Mouse (Mus musculus): ENCODE measurements around the gene Il18. TPM values are rescaled to one million over a fixed set of nuclear protein-coding genes. Genes with fewer than 3 reads are reported as not detected.

Il18 gene
- polyA plus RNA-seq, 1 experiment = 13.0 TPM

- TF ChIP-seq POLR2A (IDR thresholded peaks at IDR 0.05; ENCODE audit: borderline replicate concordance, extremely low read depth, insufficient read depth, insufficient read length, poor library complexity, severe bottlenecking) (peak; percentile 94), CTCF (IDR thresholded peaks at IDR 0.05; ENCODE audit: borderline replicate concordance, extremely low read depth, insufficient read depth, insufficient read length) (peak; percentile 99)
- DNase-seq (ENCODE audit: low read depth) = peak; percentile 100
Observed at GRCm38 (mm10) chr9:50528293-50528892, 26.2 kb upstream of the Il18 start, which contains the start of gene Pts. TSS of gene Pts (minus strand) at chr9:50528724.

DNA sequence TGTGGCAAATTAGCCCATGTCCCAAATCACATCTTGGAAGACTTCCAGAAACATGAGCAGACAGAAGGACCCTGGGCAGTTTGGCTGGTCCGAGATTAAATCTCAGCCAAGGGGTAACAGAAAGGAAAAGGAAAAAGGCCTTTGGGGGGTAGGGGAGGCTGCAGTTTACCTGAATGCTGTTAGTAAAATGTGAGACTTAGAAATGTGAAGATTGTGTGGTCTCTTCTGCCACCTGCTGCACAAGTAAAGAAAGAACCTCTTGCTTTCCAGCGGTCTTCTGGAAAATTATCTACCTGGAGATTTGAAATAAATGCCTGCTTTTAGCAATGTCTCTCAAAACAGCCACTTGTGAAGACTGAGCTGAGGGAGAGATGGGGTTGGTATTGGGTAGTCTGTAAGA is 23.7 kb upstream of the Il18 start:
- peak; percentile 86 for DNase-seq (ENCODE audit: low read depth)
- TF ChIP-seq POLR2A (IDR thresholded peaks at IDR 0.05; ENCODE audit: borderline replicate concordance, extremely low read depth, insufficient read depth, insufficient read length, poor library complexity, severe bottlenecking) (no peak), CTCF (IDR thresholded peaks at IDR 0.05; ENCODE audit: borderline replicate concordance, extremely low read depth, insufficient read depth, insufficient read length) (peak; percentile 24; the same call in 1 of the 2 replicates)

DNA sequence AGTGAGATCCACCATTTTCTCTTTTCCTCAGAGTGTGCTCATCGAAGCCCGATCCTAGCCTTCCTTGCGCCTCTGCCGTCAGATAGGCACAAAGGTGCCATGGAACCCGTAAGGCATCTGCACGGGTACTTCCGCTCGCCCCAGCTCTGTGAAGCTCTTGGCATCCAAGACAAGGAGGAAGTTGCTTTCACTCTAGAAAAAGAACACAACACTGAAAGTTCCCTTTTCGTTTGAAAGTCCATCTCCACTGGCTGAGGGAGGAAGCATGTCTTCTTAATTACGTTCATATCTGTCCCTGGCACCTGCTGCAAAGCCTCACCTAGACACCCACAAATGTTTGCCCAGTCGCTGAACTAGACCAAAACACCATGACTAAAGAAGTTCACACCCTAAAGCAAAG is 21.3 kb upstream of the Il18 start:
- DNase-seq (ENCODE audit: low read depth) = no peak
- no peak for TF ChIP-seq POLR2A (IDR thresholded peaks at IDR 0.05; ENCODE audit: borderline replicate concordance, extremely low read depth, insufficient read depth, insufficient read length, poor library complexity, severe bottlenecking)
- TF ChIP-seq CTCF (IDR thresholded peaks at IDR 0.05; ENCODE audit: borderline replicate concordance, extremely low read depth, insufficient read depth, insufficient read length) = no peak

GRCm38 (mm10) chr9:50533791-50534190 is 20.8 kb upstream of the Il18 start:
- peak; percentile 8 for DNase-seq (ENCODE audit: low read depth)

DNA sequence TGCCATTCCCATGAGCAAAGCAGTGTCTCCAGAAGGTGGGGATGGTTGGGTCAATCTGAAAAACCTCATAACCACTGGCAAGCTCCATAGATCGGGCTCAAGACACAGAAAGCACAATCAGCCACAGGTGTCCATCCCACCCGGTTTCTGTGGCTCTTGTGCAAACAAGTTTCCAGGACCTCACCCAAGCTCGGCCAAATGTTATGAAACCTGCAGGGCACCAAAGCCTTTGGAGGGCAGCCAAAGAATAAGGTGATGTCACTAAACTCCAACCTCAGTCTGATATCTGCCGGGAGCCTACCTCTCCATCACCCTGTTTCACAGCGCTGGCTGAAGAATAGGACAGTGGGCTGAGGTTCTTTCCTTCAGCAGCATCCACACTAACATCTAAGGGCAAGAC is 18.7 kb upstream of the Il18 start:
- no peak for DNase-seq (ENCODE audit: low read depth)
- no peak for TF ChIP-seq POLR2A (IDR thresholded peaks at IDR 0.05; ENCODE audit: borderline replicate concordance, extremely low read depth, insufficient read depth, insufficient read length, poor library complexity, severe bottlenecking)
- TF ChIP-seq CTCF (IDR thresholded peaks at IDR 0.05; ENCODE audit: borderline replicate concordance, extremely low read depth, insufficient read depth, insufficient read length) = no peak

More at GRCm38 (mm10) chr9:50533791-50534190, 20.8 kb upstream of the Il18 start:
- TF ChIP-seq POLR2A (IDR thresholded peaks at IDR 0.05; ENCODE audit: borderline replicate concordance, extremely low read depth, insufficient read depth, insufficient read length, poor library complexity, severe bottlenecking) (no peak), CTCF (IDR thresholded peaks at IDR 0.05; ENCODE audit: borderline replicate concordance, extremely low read depth, insufficient read depth, insufficient read length) (no peak)

DNA sequence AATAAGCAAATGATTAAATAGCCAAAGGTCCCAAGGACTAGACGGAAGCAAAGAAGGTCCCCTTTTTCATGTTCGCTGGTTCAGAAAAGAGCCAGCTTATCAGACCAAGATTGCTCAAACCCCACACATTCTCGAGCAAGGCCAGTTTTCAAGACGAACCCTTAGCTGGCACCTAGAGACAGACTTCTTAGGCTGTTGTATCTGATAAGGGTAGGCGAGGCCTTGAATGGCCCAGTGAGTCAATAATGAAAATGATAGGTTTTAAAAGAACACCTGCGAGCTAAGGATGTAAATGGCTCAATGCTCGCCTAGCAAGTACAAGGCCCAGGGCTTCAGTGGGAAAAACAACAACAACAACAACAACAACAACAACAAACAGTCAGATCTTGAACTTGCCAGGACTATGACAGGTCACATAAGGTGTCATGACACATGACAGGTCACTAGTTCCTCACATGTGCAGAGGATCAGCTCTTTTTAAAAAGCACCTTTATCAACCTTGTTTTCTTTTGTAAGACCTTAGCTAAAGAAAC is 18.0 kb upstream of the Il18 start:
- no peak for TF ChIP-seq POLR2A (IDR thresholded peaks at IDR 0.05; ENCODE audit: borderline replicate concordance, extremely low read depth, insufficient read depth, insufficient read length, poor library complexity, severe bottlenecking)
- no peak for TF ChIP-seq CTCF (IDR thresholded peaks at IDR 0.05; ENCODE audit: borderline replicate concordance, extremely low read depth, insufficient read depth, insufficient read length)
- DNase-seq (ENCODE audit: low read depth) = no peak

DNA sequence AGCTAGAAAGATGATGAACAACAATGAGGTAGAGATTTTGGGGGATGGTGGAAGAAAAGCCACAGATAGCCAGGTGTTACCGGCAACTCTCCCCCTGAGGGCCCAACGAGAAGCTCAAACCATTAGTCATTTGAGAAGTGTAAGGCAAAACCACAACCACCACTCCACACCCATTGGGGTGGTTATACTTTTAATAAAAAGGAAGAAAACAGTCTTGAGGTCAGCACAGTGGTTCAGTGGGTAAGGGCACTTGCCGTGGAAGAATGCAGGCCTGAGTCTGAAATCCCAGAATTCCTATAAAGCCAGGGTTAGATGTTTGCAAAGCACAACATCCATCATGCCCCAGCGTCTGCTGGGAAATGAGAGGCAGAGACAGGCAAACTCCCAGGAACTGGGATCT is 17.3 kb upstream of the Il18 start:
- DNase-seq (ENCODE audit: low read depth) = no peak
- TF ChIP-seq CTCF (IDR thresholded peaks at IDR 0.05; ENCODE audit: borderline replicate concordance, extremely low read depth, insufficient read depth, insufficient read length) = no peak
- no peak for TF ChIP-seq POLR2A (IDR thresholded peaks at IDR 0.05; ENCODE audit: borderline replicate concordance, extremely low read depth, insufficient read depth, insufficient read length, poor library complexity, severe bottlenecking)

DNA sequence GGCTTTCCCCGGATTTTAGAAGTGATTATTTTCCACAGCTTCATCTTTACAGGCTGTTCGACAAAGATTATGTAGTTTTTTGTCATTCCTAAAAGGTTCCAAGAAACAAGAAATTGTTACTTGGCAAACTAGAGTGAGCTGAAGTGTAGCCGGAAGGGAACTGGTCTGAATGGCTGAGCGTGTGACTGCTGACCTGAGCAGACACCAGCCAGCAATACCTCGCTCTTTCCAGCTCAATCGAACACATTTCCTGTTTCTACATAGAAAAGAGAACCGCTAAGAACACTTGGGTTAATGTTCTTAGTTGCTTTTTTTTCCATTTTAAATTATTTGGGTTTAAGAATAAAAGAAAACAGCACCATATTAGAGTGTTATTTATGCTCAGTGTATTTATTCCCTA is 14.5 kb upstream of the Il18 start:
- peak; percentile 7 for DNase-seq (ENCODE audit: low read depth)
- TF ChIP-seq CTCF (IDR thresholded peaks at IDR 0.05; ENCODE audit: borderline replicate concordance, extremely low read depth, insufficient read depth, insufficient read length) (no peak), POLR2A (IDR thresholded peaks at IDR 0.05; ENCODE audit: borderline replicate concordance, extremely low read depth, insufficient read depth, insufficient read length, poor library complexity, severe bottlenecking) (no peak)

DNA sequence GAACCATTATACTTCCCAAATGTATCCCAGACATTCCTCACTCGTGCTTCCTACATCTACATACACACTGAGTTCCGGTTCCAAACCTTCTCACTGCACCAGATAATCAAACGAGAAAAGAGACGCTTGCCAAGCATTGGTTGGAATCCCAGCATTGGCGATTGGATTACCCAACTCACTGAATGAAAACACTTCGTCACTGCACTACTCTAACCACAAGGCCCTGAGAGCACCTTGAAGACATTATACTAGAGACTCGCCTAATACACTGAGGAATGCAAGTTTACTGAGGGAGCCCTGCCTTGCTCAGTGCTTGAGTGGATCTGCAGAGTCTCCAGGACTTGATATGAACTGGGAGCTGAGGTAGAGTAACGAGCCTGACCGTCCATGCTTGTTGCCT is 12.2 kb upstream of the Il18 start:
- DNase-seq (ENCODE audit: low read depth) = no peak
- no peak for TF ChIP-seq CTCF (IDR thresholded peaks at IDR 0.05; ENCODE audit: borderline replicate concordance, extremely low read depth, insufficient read depth, insufficient read length)
- no peak for TF ChIP-seq POLR2A (IDR thresholded peaks at IDR 0.05; ENCODE audit: borderline replicate concordance, extremely low read depth, insufficient read depth, insufficient read length, poor library complexity, severe bottlenecking)

GRCm38 (mm10) chr9:50547859-50548478 is 6.7 kb upstream of the Il18 start:
- TF ChIP-seq POLR2A (IDR thresholded peaks at IDR 0.05; ENCODE audit: borderline replicate concordance, extremely low read depth, insufficient read depth, insufficient read length, poor library complexity, severe bottlenecking) (no peak), CTCF (IDR thresholded peaks at IDR 0.05; ENCODE audit: borderline replicate concordance, extremely low read depth, insufficient read depth, insufficient read length) (no peak)
- DNase-seq (ENCODE audit: low read depth) = no peak

- TF ChIP-seq POLR2A (IDR thresholded peaks at IDR 0.05; ENCODE audit: borderline replicate concordance, extremely low read depth, insufficient read depth, insufficient read length, poor library complexity, severe bottlenecking) (no peak), CTCF (IDR thresholded peaks at IDR 0.05; ENCODE audit: borderline replicate concordance, extremely low read depth, insufficient read depth, insufficient read length) (no peak)
- DNase-seq (ENCODE audit: low read depth) = no peak
Observed at GRCm38 (mm10) chr9:50548936-50549335, 5.7 kb upstream of the Il18 start.

- no peak for TF ChIP-seq CTCF (IDR thresholded peaks at IDR 0.05; ENCODE audit: borderline replicate concordance, extremely low read depth, insufficient read depth, insufficient read length)
- TF ChIP-seq POLR2A (IDR thresholded peaks at IDR 0.05; ENCODE audit: borderline replicate concordance, extremely low read depth, insufficient read depth, insufficient read length, poor library complexity, severe bottlenecking) = no peak
- DNase-seq (ENCODE audit: low read depth) = no peak
Observed at GRCm38 (mm10) chr9:50552206-50552605, 2.4 kb upstream of the Il18 start.

All from brain, embryonic 14.5 days (tissue).